Mouse (Mus musculus): Measurements from ENCODE around the gene Klrk1. TPM values are rescaled to one million over a fixed set of nuclear protein-coding genes. Genes with fewer than 3 reads are reported as not detected.

Gene Klrk1
- polyA plus RNA-seq, 1 experiment, result 0.83 TPM

Other genes with a start within 250 kb of the Klrk1 start
- gene Clec12b, start 238.0 kb downstream of the Klrk1 start, polyA plus RNA-seq (2012; ENCODE audit: insufficient read depth, insufficient read length, missing spikeins), result not detected in 2 replicates
- not detected in 2 replicates for gene Clec1b, start 226.6 kb downstream of the Klrk1 start, polyA plus RNA-seq (2012; ENCODE audit: insufficient read depth, insufficient read length, missing spikeins)
- 0.63 TPM in 1 of 2 replicates, not detected in the other for gene Clec9a, start 215.0 kb downstream of the Klrk1 start, polyA plus RNA-seq (2012; ENCODE audit: insufficient read depth, insufficient read length, missing spikeins)
- gene Clec1a, start 171.9 kb downstream of the Klrk1 start, polyA plus RNA-seq (2012; ENCODE audit: insufficient read depth, insufficient read length, missing spikeins), result 2.1 and 2.5 TPM in 2 replicates
- not detected in 2 replicates for gene Olr1, start 116.7 kb downstream of the Klrk1 start, polyA plus RNA-seq (2012; ENCODE audit: insufficient read depth, insufficient read length, missing spikeins)
- not detected in 2 replicates for gene Tmem52b, start 111.3 kb downstream of the Klrk1 start, polyA plus RNA-seq (2012; ENCODE audit: insufficient read depth, insufficient read length, missing spikeins)
- gene Gabarapl1, start 90.7 kb downstream of the Klrk1 start, polyA plus RNA-seq (2012; ENCODE audit: insufficient read depth, insufficient read length, missing spikeins), result 111 and 147 TPM in 2 replicates
- gene Klre1, start 46.0 kb downstream of the Klrk1 start, polyA plus RNA-seq (2012; ENCODE audit: insufficient read depth, insufficient read length, missing spikeins), result not detected in 2 replicates
- gene Klrd1, start 32.1 kb downstream of the Klrk1 start, polyA plus RNA-seq (2012; ENCODE audit: insufficient read depth, insufficient read length, missing spikeins), result 2.0 TPM in 1 of 2 replicates, not detected in the other
- not detected in 2 replicates for gene Klrc3, start 19.5 kb upstream of the Klrk1 start, polyA plus RNA-seq (2012; ENCODE audit: insufficient read depth, insufficient read length, missing spikeins)
- gene Klrc2, start 36.8 kb upstream of the Klrk1 start, polyA plus RNA-seq (2012; ENCODE audit: insufficient read depth, insufficient read length, missing spikeins), result not detected in 2 replicates
- not detected in 2 replicates for gene Klrc1, start 55.1 kb upstream of the Klrk1 start, polyA plus RNA-seq (2012; ENCODE audit: insufficient read depth, insufficient read length, missing spikeins)
- gene Klri1, start 93.3 kb upstream of the Klrk1 start, polyA plus RNA-seq (2012; ENCODE audit: insufficient read depth, insufficient read length, missing spikeins), result not detected in 2 replicates
- not detected in 2 replicates for gene Klri2, start 116.6 kb upstream of the Klrk1 start, polyA plus RNA-seq (2012; ENCODE audit: insufficient read depth, insufficient read length, missing spikeins)
- not detected in 2 replicates for gene Gm156, start 160.4 kb upstream of the Klrk1 start, polyA plus RNA-seq (2012; ENCODE audit: insufficient read depth, insufficient read length, missing spikeins)
- not detected in 2 replicates for gene Gm17631, start 238.8 kb upstream of the Klrk1 start, polyA plus RNA-seq (2012; ENCODE audit: insufficient read depth, insufficient read length, missing spikeins)